Mouse (Mus musculus) adrenal gland, adult 8-10 months (tissue): ENCODE measurements around the gene Rxfp2. TPM values are rescaled to one million over a fixed set of nuclear protein-coding genes. Genes with fewer than 3 reads are reported as not detected.
A peak's percentile ranks its signal among the peaks of the same experiment; 100 is the strongest.

ENCODE experiments used
- DNase-seq: peaks from one replicate; pipeline ENCODE4 v3.0.0; 2022
- total RNA-seq, 4 experiments: library from RNA; stranded (reverse); gene quantifications; 2 replicates each; pipeline ENCODE4 v1.2.4; 2022

The Rxfp2 gene
- total RNA-seq, 4 experiments from 2014 or later = not detected

GRCm38 (mm10) chr5:150115271-150116092, 97.0 kb downstream of the Rxfp2 start:
- no peak for DNase-seq

GRCm38 (mm10) chr5:150116216-150116905, 97.9 kb downstream of the Rxfp2 start:
- no peak for DNase-seq

GRCm38 (mm10) chr5:150116906-150117216, 98.4 kb downstream of the Rxfp2 start:
- no peak for DNase-seq

GRCm38 (mm10) chr5:150118124-150118454, 99.6 kb downstream of the Rxfp2 start:
- no peak for DNase-seq

GRCm38 (mm10) chr5:150118455-150119241, 100.2 kb downstream of the Rxfp2 start, which contains the start of gene Fry:
Fry (plus strand) TSS chr5:150118645.
- peak; percentile 87 for DNase-seq

- no peak for DNase-seq
These were observed 102.2 kb downstream of the Rxfp2 start for GRCm38 (mm10) chr5:150120676-150121075.

DNA sequence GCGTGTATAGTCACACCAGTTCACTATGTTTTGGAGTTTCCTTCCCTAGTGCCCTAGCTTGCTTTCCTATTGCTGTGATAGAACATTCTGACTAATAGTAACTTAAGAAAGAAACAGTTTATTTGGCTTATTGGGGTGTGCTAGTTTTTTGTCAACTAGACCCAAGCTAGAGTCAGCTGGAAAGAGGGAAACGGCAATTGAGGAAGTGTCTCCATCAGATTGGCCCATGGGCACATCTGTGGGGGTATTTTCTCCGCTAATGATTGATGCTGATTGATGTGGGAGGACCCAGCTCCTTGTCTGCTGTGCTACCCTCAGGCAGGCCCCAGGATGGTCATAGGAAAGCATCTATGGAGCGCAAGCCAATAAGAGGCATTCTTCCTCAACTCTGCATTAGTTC, 103.6 kb downstream of the Rxfp2 start:
- no peak for DNase-seq

- peak; percentile 18 for DNase-seq
These were observed 104.1 kb downstream of the Rxfp2 start for GRCm38 (mm10) chr5:150122571-150122970.

DNA sequence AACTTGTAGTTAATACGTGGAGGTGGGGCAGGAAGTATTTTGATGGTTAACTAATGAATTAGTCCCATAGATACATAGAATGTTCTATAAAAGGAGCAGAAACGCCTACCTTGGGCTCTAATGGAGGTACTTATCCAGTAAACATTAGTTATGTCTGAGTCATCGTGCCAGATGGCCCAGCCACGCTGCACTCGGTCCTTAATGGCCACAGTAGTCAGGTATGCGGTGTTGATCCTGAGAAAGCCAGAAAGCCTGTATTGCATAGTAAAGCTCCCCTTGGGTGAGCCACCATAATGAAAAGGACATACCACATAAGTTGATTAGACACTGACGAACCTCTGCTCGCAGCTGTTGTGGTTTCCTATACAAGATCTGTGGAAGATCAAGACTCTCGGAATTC, 107.4 kb downstream of the Rxfp2 start:
- DNase-seq = no peak

- DNase-seq = no peak
These were observed 110.0 kb downstream of the Rxfp2 start for GRCm38 (mm10) chr5:150128432-150128831.

DNA sequence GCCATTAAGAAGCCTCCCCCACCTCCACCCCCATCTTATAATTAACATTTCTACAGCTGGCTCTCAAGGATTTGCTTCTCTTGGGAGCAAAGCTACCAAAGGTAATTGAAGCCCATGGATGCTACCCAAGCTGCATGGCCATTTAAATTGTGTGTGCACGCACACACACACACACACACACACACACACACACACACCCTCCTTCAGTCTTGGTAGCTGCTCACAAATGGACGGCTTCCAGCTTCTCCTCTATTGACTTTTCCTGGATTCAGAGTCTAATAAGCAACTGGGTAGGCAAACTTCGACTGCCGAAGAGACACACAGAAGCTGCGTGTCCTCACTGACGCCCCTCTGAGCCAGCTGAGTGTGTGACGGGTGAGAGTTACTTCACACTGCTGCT, 111.7 kb downstream of the Rxfp2 start:
- DNase-seq = no peak

DNA sequence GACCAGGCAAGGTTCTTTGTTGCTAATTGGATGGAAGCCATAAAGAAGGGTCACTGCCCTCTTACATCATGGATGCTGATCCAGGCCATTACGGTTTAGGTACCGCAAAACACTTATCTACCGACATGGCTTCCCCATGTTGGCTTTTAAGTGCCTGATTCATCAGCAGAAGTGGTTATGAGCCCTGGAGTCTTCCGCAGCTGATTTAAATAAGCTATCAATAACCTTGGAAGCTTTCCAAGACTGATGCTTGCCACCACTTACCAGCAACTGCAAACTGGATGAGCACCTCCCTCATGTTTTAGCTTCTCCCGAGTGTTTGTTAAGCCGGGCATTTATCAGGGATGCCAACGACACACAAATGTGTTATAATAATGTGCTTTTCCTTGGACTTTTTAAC, 112.7 kb downstream of the Rxfp2 start:
- DNase-seq = no peak

Other genes with a start within 250 kb of the Rxfp2 start
- gene Fry, start 100.0 kb downstream of the Rxfp2 start, total RNA-seq = 10 to 100 TPM; 27.2 to 38.9 (median 27.8) TPM